Mouse (Mus musculus): ENCODE results near the gene Minos1.

The Minos1 gene

DNA sequence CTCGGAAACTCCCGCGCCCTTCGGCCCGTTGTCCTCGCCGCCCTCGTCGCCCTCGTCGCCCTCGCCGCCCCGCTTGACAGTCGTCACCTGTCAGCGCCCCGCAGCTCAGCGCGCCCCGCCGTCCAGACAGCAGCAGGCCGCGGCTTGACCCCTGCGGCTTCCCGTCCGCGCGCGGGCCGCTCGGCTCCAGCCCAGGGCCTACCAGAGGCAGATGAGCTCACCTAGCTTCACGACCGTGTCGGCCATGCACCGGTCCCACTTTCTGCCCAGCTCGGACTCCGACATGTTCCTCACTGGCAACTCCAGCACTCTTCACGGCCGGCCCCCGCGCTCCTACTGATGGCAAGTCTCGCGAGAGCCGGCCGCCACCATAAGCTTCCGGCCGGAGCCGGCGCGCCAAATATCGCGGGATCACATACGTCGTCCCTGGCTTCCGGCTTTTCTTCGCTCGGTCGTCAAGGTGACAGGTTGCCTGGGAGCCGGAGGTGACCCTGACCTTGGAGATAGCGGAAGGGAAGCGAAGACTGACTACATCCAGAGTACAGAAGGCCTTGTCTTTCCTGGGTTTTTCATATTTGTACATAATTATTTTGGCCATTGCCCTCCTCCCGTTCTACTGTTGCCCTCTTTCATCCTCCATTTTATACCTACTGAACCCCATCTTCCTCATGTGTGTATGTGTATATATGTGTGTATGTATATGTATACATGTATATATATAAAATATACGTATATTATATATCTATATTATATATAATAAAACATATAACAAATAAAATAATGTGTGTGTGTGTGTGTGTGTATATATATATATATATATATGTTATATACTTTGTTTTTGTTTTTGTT, at the start of gene Minos1:
Minos1 (minus strand) TSS at position 413 of the 849 bp plus-strand sequence.
- peak; percentile 92 to 96 for DNase-seq

DNA sequence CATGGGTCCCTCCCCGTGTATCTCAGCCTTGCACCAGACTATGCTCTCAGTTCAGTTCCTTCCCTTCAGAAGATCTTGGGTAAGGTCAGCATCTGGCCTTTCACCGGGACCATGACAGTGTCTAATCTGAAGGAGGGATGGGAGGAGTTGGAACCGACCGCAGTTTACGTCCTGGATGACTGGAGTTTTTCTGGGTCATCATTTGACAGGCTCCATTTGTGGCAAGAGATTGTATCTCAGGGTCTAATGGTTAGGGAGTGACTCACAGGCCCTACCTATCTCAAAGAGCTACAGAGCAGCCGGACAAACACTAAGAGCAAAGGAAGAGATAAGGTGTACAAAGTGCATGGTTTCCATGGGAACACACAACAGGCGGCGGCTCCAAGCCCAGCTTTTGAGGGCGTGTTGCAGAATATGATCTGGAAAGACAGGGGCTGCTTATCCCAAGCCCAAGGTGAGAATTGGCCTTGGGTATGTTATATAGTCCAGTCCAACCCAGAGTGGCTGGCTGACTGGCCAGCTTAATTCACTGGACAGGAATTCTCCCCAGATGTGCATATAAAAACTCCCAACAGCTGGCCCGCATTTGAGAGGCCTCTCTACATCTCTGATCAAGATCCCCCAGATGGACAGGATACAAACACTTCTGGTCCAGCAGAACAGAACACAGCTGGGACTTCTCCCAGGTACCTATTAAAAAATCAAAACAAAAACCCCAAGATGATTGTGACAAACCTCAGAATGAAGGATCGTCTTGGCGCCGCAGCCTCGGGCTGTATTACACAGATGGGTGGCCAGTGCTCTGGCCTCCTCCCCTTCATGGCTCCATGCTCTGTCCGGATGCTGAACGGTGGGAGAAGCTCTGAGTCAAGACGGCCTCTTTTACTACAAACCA, 49.1 kb upstream of the Minos1 start:
- DNase-seq, result no peak

DNA sequence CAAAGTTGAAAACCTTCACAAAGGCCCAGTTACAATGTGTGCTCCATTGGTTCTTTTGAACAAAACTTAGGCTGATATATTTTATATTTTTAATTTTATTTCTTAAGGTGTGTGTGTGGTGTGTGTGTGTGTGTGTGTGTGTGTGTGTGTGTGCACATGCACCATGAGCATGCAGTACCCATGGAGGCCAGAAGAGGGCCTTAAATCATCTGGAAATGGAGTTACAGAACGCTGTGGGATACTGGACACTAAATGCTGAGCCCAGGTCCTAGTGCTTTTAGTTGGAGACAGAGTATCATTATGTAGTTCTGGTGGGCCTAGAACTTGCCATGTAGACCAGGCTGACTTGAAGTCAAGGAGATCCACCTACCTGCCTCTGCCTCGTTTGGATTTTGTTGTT, 48.3 kb upstream of the Minos1 start:
- no peak for DNase-seq

DNA sequence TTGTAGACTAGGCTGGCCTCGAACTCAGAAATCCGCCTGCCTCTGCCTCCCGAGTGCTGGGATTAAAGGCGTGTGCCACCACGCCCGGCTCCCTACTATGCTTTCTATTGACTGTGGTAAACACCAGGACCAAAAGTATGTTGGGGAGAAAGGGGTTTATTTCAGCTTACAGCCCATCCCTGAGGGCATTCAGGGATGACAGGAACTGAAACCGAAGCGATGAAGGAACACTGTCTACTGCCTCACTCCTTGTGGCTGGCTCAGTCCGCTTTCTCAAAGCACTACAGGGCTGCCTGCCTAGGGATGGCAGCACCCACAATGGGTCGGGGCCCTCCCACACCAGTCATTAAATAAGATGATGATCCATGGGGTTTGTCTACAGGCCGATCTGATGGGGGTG, 47.5 kb upstream of the Minos1 start:
- DNase-seq, result no peak

DNA sequence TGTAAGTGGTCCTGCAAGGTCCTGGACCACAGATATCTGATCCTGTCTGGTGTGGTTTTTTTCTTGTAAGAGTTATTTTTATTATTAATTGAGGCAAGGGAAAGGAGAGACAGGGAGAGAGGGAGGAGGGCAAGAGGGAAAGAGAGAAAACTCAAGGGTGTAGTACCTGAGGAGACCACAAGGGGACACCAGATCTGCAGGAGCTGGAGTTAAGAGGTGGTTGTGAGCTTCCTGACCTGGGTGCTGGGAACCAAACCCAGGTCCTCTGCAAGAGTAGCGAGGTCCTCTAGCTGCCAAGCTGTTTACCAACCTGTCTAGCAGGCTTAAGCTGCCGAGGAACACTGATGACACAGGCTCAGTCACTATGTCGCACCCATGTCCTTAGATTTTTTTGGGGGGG, 47.0 kb upstream of the Minos1 start:
- no peak for DNase-seq

DNA sequence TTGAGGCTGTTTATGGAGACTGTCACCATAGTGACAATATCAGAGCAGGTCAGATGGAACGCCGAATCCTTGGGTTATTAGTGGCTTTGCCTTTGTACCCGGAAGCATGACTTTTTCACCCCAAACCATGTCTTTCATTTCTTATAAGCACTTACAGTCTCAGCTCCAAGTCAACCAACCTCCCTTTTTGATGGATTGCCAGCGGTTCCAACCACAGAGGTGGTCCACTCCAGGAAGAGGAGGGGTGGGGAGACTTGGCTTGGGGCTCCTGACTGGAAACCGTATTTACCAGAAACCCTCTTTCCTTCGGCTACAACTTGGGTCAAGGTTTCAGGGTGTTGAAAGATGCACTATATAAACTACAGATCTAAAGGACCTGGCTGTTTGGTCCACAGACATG, 45.1 kb upstream of the Minos1 start:
- no peak for DNase-seq

DNA sequence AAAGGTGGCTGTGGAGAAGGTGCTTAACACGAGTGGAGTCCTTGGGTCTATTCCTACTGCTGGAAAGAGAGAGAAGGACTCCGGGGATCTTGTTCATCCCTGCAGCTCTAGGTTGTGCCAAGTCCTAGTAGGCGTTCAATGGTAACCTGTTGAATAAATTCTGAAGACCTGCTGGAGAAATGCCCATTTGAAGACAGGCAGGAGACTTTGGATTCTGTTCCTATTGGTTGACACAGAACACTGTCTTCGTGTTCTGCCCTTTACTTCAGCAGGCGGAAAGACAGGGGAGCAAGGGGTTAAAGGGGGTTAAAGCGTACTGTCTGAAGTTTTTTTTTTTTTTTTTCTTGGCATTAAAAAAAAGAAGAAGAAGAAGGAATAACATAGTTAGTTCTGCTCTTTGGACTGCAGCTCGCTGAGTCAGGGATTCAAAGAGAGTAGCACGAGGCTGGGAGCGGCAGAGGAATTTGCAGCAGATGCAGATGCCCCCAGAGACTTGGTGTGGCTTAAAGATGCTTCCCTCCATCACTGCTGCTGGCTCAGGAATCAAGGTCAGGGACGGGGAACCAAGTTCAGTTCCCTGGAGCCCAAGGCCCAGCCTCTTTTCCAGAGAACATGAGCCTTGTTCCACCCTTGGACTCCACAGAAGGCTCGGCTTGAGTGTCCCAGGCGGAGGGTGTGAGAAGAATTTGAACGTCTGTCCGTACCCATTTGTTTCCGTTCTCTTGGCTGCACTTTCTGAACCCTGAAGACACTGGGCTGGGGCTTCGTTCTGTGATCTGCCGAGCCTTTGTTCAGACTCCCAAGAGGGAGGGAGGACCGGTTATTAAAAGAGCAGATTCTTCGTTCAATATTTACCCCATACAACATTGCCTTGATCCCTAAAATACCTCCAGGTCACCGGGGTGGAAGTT, 44.4 kb upstream of the Minos1 start:
- no peak for DNase-seq

DNA sequence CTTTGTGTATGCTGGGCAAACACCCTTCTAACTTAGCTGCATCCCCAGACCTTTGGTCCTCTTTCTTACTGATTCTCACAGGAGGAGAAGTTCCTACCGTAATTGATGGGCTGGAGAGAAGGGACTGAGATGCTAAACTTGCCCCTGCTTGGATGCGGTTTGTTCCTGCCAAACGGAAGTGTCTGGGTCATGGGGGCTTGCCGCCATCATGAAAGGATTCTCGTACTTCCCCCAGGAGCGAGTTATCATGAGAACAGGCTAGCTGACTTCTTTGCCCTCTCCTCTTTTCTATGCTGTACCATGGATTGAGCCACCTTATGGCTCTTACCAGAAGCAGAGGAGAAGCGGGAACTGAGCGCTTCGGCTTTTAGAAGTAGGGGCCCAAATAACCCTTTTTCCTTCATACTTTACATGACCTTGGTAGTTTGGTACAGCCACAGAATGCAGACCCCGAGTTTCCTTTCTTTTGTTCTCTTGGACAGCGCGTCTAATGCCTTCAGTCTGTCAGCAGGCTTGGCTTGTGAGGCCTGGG, 38.9 kb upstream of the Minos1 start:
- no peak for DNase-seq

DNA sequence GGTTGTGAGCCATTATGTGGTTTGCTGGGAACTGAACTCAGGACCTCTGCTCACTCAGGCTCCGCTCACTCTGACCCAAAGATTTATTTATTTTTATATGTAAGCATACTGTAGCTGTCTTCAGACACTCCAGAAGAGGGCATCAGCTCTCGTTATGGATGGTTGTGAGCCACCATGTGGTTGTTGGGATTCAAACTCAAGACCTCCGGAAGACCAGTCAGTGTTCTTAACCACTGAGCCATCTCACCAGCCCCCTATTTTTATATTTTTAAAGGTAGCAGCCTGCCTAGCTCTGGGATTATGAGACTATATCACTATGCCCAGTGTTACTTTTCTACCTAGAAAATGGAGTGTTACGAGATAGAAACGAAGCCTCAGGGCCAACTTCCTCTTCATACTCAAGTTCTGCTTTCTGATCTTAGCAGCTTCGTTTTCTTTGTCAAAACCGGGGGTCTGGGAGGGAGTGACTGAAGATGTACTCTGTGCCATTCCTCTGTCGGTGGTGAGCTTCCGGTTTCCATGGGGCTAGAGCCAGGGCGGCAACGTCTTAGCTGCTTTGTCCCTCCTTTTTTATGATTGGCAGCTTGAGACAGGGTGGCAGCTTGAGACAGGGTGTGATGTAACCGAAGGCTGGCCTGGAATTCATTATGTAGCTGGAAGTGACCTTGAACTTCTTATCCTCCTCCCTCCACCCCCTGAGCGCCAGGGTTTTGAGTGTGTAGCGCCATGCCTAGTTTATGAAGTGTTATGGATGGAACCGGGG, 38.3 kb upstream of the Minos1 start:
- peak; percentile 42 to 52 for DNase-seq

DNA sequence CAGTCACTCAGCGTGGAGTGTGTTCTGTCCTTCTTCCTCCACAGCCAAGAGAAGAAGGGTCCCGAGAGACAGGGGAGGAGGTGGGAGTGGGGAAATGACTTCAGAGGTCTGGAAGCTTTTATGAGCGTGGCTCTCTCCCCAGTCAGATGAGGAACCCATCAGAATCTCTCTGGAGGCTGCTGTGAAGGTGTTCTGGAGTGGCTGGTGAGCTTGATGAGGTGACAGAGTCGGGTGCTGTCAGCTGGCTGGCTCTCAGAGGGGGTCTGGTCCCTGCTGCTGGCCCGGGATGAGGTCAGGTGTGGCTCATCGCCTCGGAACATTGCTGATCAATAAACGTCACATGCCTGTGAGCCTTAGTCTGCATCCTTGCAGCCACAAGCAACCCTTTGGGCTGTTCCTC, 36.2 kb upstream of the Minos1 start:
- DNase-seq, result no peak

DNA sequence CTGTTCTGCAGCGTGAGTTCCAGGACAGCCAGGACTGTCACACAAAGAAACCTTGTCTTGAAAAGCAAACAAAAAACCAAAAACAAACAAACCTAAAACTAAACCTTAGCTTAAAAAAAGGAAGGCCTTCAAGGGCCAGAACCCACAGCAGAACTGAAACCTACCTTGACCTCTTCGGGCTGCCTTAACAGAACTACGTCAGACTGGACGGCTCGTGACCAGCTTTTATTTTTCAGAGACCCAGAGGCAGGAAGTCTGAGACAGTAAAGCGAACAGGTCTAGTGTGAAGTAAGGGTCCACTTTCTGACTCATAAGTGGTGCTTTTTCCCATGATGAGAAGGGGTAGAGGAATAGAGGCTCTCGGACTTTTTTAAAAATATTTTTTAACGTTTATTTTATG, 35.3 kb upstream of the Minos1 start:
- DNase-seq, result peak in 1 of 2 experiments; percentile 30

DNA sequence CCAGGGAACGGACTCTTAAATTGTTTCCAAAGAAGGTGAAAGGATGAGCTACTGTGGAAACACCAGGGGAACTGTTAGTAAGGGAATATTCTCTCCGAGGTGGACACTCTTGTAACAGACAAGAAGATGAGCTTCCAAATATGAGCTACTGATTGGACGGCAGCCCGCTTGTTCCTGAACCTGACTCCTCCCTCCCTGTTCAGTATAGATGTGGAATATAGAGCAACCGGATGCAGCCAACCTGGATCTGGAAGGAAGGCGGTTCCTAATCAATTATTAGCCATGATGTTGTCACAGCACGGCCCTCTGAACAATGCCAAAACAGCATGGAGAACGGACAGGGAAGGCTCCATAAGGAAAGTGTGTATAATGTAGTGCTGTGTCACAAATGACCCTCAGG, 34.3 kb upstream of the Minos1 start:
- DNase-seq, result no peak

DNA sequence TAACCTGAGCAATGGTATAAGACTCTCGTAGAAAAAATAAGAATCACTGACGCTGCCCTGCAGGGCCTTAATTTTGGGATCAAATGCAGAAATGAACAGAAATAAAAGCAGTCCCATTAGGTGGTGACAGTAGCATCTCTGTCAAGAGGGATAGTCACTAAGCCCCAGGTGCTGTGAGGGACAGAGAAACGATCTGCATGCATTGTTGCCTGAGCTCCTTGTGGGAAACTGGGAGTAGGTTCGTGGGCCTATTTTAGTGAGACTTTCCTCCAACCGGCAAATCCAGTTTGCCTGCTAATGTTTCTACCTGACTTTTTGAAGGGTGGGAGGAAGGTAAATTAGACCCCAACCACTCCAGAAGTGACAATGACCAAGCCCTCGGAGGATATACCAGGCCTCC, 33.2 kb upstream of the Minos1 start:
- DNase-seq, result no peak

DNA sequence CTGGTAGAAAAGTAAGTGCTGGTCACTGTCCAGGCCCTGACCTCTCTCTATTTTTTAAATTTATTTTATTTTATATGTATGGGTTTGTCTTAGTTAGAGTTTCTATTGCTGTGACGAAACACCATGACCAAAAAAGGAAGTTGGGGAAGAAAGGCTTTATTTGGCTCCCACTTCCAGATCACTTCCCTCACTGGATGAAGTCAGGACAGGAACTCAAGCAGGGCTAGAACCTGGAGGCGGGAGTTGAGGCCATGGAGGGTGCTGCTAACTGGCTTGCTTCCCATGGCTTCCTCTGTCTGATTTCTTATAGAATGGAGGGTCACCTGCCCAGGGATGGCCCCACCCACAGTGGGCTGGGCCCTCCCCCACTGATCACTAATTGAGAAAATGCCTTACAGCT, 30.2 kb upstream of the Minos1 start:
- no peak for DNase-seq

DNA sequence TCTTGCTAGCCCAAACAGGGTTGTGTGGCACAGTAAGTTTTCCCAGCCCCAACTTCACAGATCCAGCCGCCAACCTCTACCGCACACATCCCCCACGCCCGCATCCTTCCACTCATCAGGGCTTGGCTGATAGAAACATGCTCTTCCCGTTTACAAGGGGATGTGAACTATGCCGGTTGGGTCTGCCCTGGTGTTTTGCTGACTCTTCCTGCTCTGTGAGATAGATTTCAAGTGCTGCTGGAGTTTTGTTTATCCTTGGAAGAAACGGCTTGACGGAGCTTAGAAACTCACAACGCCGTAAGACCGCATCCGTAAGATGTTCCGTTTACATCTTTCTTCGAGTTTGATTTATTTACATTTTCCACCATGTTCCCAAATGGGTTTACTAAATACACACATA, 27.4 kb upstream of the Minos1 start:
- DNase-seq, result no peak

DNA sequence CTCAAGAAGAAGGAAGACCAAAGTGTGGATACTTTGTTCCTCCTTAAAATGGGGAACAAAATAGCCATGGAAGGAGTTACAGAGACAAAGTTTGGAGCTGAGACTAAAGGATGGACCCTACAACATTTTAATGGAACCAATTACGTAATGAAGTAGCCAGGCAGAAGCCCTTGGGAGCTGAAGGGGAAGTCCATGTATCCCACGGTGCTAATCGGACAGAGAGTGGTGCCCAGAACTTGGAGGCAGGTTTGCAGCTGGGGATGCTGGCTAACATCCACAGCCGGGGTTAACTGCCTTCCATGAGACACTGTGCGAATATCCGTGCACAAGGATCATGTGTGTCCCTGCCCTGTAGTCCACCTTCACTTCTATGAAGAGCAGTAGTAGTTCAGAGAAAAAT, 25.6 kb upstream of the Minos1 start:
- DNase-seq, result no peak

DNA sequence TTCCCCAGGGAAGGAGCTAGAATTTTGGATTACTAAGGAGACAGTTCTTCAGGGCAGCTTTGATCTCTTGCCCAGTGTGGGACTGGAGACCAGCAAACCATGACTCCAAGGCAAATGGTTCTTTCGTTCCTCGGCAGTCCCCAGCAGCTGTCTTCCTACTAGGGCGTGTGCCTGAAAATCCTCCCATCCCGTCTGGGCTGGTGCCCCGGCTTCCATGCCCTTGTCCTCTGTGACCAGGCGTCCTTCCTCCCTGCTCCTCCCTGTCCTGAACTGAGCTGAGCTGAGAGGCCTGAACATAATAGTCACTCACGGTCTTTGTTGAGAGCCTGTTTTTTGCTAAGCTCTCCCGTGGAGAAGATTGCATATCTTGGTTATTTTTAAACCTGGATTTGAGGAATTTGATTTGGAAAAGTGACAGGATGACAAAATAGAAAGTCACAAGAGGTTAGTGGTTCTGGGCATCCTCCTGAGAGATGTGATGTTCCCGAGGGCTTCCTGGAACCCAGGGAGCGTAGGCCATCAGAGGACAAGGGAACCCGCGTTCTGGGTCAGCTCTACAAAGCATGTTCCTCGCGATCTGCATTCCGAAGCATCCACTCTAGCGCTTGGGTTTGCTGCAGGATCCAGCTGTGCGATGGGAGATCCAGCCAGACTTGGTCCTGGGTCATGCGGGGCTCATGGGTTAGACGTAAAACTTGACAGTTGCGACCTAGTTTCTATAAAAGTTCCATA, 23.8 kb upstream of the Minos1 start:
- DNase-seq, result no peak

DNA sequence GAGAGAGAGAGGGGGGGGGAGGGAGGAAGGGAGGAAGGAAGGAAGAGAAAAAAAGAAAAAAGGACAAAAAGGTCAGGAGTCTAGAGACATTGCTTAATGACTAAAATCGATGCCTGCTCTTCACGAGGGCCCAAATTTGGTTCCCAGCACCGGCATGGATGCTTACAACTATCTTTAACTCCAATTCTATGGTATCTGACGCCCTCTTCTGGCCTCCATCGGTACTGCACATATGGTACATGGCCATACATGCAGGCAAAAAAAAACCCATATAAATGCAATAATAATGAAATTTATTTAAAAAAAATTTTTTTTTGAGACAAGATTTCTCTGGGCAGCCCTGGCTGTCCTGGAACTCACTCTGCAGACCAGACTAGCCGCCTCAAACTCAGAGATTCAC, 20.5 kb upstream of the Minos1 start:
- DNase-seq, result no peak

DNA sequence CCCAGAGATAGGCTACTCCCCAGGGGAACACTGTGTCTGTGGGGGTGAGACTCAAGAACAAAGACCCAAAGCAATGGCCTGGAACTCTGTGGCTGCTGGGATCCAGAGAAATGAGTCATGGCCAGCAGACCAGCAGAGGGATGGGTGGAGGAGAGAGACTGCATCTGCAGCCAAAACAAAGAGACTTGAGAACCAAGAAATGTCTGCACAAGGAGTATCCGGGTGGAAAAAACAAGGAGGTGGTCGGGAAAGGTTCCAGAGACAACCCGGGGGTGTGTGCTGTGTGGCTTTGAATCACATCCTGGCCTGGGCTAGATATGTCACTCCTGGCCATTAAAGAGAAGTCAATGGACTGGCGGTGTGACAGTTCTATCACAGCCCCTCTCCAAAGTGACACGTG, 15.8 kb upstream of the Minos1 start:
- DNase-seq, result no peak

DNA sequence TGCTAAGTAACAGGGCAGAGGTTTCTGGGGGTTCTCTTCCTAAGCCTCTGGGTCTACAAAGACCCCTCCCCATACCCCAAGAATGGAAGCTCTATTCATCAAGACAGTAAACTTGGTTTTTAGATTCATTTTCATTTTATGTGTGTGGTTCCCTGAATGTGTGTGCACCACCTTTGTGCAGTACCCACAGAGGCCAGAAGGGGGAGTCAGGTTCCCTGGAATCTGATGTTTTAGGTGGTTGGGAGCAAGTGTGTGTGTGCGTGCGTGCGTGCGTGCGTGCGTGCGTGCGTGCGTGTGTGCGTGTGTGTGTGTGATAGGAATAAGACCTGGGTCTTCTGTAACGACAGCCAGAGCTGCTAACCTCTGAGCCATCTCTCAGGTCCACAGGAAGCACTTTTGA, 14.2 kb upstream of the Minos1 start:
- no peak for DNase-seq

DNA sequence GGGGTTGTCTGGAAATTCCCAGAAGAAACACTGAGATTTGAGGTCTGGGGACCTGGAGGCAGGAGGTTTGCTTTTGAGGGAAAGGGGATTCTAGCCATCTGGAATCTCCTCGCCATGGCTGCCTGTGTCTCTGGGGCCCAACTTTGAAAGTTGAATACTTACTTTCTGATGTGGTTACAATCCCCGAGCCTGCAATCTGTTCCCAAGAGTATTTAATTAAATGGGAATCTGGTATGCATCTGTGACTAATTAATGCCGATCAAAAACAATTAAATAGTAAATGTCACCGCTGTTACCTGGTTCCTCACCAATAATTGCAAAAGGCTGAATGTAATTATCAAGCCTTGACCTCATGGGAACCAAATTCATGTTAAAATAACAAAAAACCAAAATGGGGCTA, 13.7 kb upstream of the Minos1 start:
- no peak for DNase-seq

Data from spleen, adult 18-20 months (tissue).